Comparison of ENCODE assay signal across 20 mouse cellular contexts in the genomic region with DNA sequence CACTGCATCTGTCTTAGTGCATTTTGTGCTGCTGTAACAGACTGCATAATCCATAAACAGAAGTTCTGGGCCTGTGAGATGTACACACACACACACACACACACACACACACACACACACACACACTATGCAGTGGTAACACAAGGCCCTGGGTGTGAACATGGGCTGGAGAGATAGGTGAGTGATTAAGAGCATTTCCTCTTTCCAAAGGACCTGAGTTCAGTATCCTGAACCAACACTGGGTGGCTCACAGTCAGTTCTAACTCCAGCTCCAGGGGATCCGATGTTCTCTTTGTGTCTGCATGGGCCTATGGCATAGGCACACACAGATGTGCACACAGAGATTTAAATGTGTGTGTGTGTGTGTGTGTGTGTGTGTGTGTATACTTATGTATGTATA.
A peak's percentile ranks its signal among the peaks of the same experiment; 100 is the strongest.
DNase-seq lines count a peak whose midpoint lies in the region; ATAC-seq and TF ChIP-seq lines count a peak whose summit lies in the region.
"Had no signal": no experiment of that assay in that cellular context is flagged by ENCODE, and none has a peak within 500 bp of the region (broad histone marks: within the 10 kb centered on the region; RNA-seq: fewer than 3 reads in every experiment).

No protein-coding gene starts in this region.

- no peak for TF ChIP-seq POLR2A in heart, adult 2 months (IDR thresholded peaks at IDR 0.05; ENCODE audit: insufficient read depth, low read depth, low read length)

- H3K4me1 ChIP-seq in heart, adult 2 months (ENCODE audit: control insufficient read depth, insufficient read depth, low read length): peaks cover 8% of the 10 kb centered on the region
- H3K4me1 ChIP-seq in midbrain, postnatal 0 days (ENCODE audit: insufficient read depth, low read length): no peaks in the 10 kb centered on the region
- 0 out of 2 replicates have a peak, but pooled peaks cover 2% of the 10 kb centered on the region for H3K4me1 ChIP-seq in midbrain, embryonic 11.5 days (ENCODE audit: control insufficient read depth, insufficient read depth, low read length)
- H3K4me1 ChIP-seq in intestine, postnatal 0 days (replicated peaks; ENCODE audit: control insufficient read depth, insufficient read depth, low read length): no peaks in the 10 kb centered on the region
- H3K4me1 ChIP-seq: hindbrain, embryonic 15.5 days; kidney, embryonic 15.5 days had no signal

- no peaks in the 10 kb centered on the region for H3K27me3 ChIP-seq in heart, adult 2 months (ENCODE audit: control insufficient read depth, insufficient read depth, low read length)
- H3K27me3 ChIP-seq in midbrain, postnatal 0 days (ENCODE audit: insufficient read depth, low read length): no peaks in the 10 kb centered on the region
- no peaks in the 10 kb centered on the region for H3K27me3 ChIP-seq in midbrain, embryonic 11.5 days (ENCODE audit: control insufficient read depth, insufficient read depth, low read length)
- no peaks in the 10 kb centered on the region for H3K27me3 ChIP-seq in intestine, postnatal 0 days (replicated peaks; ENCODE audit: control insufficient read depth, insufficient read depth, low read length)
- H3K27me3 ChIP-seq: hindbrain, embryonic 15.5 days; kidney, embryonic 15.5 days had no signal

- H3K9me3 ChIP-seq in midbrain, postnatal 0 days (ENCODE audit: low read length): no peaks in the 10 kb centered on the region
- H3K9me3 ChIP-seq in midbrain, embryonic 11.5 days (ENCODE audit: control insufficient read depth, low read length): no peaks in the 10 kb centered on the region
- no peaks in the 10 kb centered on the region for H3K9me3 ChIP-seq in intestine, postnatal 0 days (ENCODE audit: control insufficient read depth)
- H3K9me3 ChIP-seq: hindbrain, embryonic 15.5 days; kidney, embryonic 15.5 days; midbrain, embryonic 10.5 days had no signal

- H3K4me3 ChIP-seq in heart, adult 2 months: no peak overlapping the region
- H3K4me3 ChIP-seq in midbrain, postnatal 0 days (ENCODE audit: low read depth, low read length): no peak overlapping the region
- H3K4me3 ChIP-seq in midbrain, embryonic 11.5 days (ENCODE audit: low read depth, low read length): no peak overlapping the region
- H3K4me3 ChIP-seq in intestine, postnatal 0 days (ENCODE audit: low read depth, low read length): no peak overlapping the region
- H3K4me3 ChIP-seq: hindbrain, embryonic 15.5 days; kidney, embryonic 15.5 days; midbrain, embryonic 10.5 days had no signal

- TF ChIP-seq EP300 in heart, adult 2 months (IDR thresholded peaks at IDR 0.05; ENCODE audit: insufficient read depth, low read depth, low read length): no peak

- intact Hi-C loops in heart, adult 2 months (cut with DNase I): no loop called here

- H3K9ac ChIP-seq in heart, adult 2 months (ENCODE audit: low read depth, low read length): no peak overlapping the region
- no peak overlapping the region for H3K9ac ChIP-seq in midbrain, postnatal 0 days (replicated peaks; ENCODE audit: low read length, poor library complexity, severe bottlenecking)
- no peak overlapping the region for H3K9ac ChIP-seq in midbrain, embryonic 11.5 days (ENCODE audit: low read length)
- H3K9ac ChIP-seq in intestine, postnatal 0 days (ENCODE audit: low read depth, low read length): no peak overlapping the region
- H3K9ac ChIP-seq: hindbrain, embryonic 15.5 days; kidney, embryonic 15.5 days had no signal

- 0 out of 2 replicates have a peak, but pooled peaks have one; percentile 12 for TF ChIP-seq CTCF in heart, adult 2 months (IDR thresholded peaks at IDR 0.05)
- peak; percentile 51 for TF ChIP-seq CTCF in midbrain, postnatal 0 days (IDR thresholded peaks at IDR 0.05)
- peak; percentile 54 for TF ChIP-seq CTCF in intestine, postnatal 0 days (IDR thresholded peaks at IDR 0.05; ENCODE audit: low read depth)

- H3K36me3 ChIP-seq in heart, adult 2 months (ENCODE audit: control insufficient read depth, insufficient read depth, low read length): peaks cover 7% of the 10 kb centered on the region
- peaks cover 14% of the 10 kb centered on the region; the same call in 1 of the 2 replicates for H3K36me3 ChIP-seq in midbrain, postnatal 0 days (ENCODE audit: insufficient read depth, low read length)
- H3K36me3 ChIP-seq in midbrain, embryonic 11.5 days (ENCODE audit: control insufficient read depth, insufficient read depth, low read length): no peaks in the 10 kb centered on the region
- H3K36me3 ChIP-seq in intestine, postnatal 0 days (ENCODE audit: control insufficient read depth, insufficient read depth): peaks cover 12% of the 10 kb centered on the region; the same call in 1 of the 2 replicates

- H3K27ac ChIP-seq in heart, adult 2 months: no peak overlapping the region
- no peak overlapping the region for H3K27ac ChIP-seq in midbrain, postnatal 0 days (ENCODE audit: low read depth, low read length)
- no peak overlapping the region for H3K27ac ChIP-seq in midbrain, embryonic 11.5 days (ENCODE audit: low read depth, low read length)
- no peak overlapping the region for H3K27ac ChIP-seq in intestine, postnatal 0 days (ENCODE audit: low read depth, low read length)
- H3K27ac ChIP-seq: hindbrain, embryonic 15.5 days; kidney, embryonic 15.5 days; midbrain, embryonic 10.5 days had no signal

- no peak overlapping the region for H3K4me2 ChIP-seq in midbrain, postnatal 0 days (ENCODE audit: low read depth, low read length, poor library complexity, severe bottlenecking)
- H3K4me2 ChIP-seq in midbrain, embryonic 11.5 days: no peak overlapping the region
- no peak overlapping the region for H3K4me2 ChIP-seq in intestine, postnatal 0 days (replicated peaks; ENCODE audit: low read depth)
- H3K4me2 ChIP-seq: hindbrain, embryonic 15.5 days; kidney, embryonic 15.5 days had no signal

- DNase-seq in heart, adult 2 months: no peak
- no peak for DNase-seq in heart, adult 8-10 months (ENCODE audit: low spot score)
- no peak for DNase-seq in midbrain, postnatal 0 days (ENCODE audit: low spot score)
- no peak for DNase-seq in midbrain, embryonic 11.5 days (ENCODE audit: low spot score, missing footprints)
- DNase-seq in left cerebral cortex, adult 8-10 months (ENCODE audit: low spot score in 2 of 2): no peak
- DNase-seq in spleen, postnatal 4 days (ENCODE audit: low spot score in 2 of 2): no peak
- DNase-seq: adrenal gland, postnatal 14 days; cerebellum, adult 9-10 months; gastrocnemius, postnatal 25 days; kidney, adult 11 months; kidney, postnatal 4 days; lung, adult 2 months; lung, postnatal 4 days; thymus, postnatal 25 days had no signal

- H3K79me2 ChIP-seq in heart, adult 2 months (replicated peaks; ENCODE audit: control insufficient read depth, insufficient read depth, low read length): no peaks in the 10 kb centered on the region

- ATAC-seq in midbrain, postnatal 0 days (ENCODE audit: low FRiP score): no peak
- ATAC-seq in midbrain, embryonic 11.5 days (ENCODE audit: low FRiP score): no peak
- no peak for ATAC-seq in intestine, postnatal 0 days
- ATAC-seq in erythroblast, adult 5-6 weeks (replicated peaks; ENCODE audit: low FRiP score, poor library complexity, severe bottlenecking): no peak
- ATAC-seq: forebrain, embryonic 16.5 days had no signal

- WGBS in heart, adult 2 months: 27% methylated on average over 1 of the region's 1 CpGs
- WGBS in midbrain, postnatal 0 days: 87% methylated on average over 1 of the region's 1 CpGs
- 83% methylated on average over 1 of the region's 1 CpGs for WGBS in midbrain, embryonic 11.5 days
- WGBS in intestine, postnatal 0 days: 35% methylated on average over 1 of the region's 1 CpGs
